Mouse (Mus musculus) midbrain, embryonic 14.5 days (tissue): ENCODE measurements at regions not wholly inside any gene's neighbourhood (a gene's known extent, or its start where the extent isn't known, plus 50 kb on each side); places are given as distances from the start of the nearest gene placed in this dataset.
A peak's percentile ranks its signal among the peaks of the same experiment; 100 is the strongest.

ENCODE experiments used
- ATAC-seq: fragments of 200-750 bp; cut with Nextera tagmentation; 2 replicates; pipeline ENCODE4 v1.8.0; 2017; ENCODE audit warnings: moderate number of reproducible peaks, moderate library complexity; ENCODE audit not compliant: low FRiP score, low TSS enrichment
- DNase-seq: peaks from one replicate; pipeline ENCODE4 v3.0.0-alpha.2; 2015
- H3K27ac ChIP-seq: fragments of 300-500 bp; sonication (generic); replicated peaks from 2 replicates; pipeline ENCODE4 v1.5.1; 2014; ENCODE audit warnings: mild to moderate bottlenecking, low read depth, low read length, moderate library complexity
- H3K27me3 ChIP-seq: fragments of 300-500 bp; sonication (generic); 2 replicates; pipeline ENCODE4 v1.6.1; 2014; ENCODE audit warnings: low read length, control low read depth, mixed read lengths; ENCODE audit not compliant: control insufficient read depth, insufficient read depth
- H3K36me3 ChIP-seq: fragments of 300-500 bp; sonication (generic); 2 replicates; pipeline ENCODE4 v1.6.1; 2014; ENCODE audit warnings: low read length, control low read depth; ENCODE audit not compliant: control insufficient read depth, insufficient read depth
- H3K4me1 ChIP-seq: fragments of 300-500 bp; sonication (generic); 2 replicates; pipeline ENCODE4 v1.6.1; 2014; ENCODE audit warnings: mild to moderate bottlenecking, antibody characterized with exemption, low read length, control low read depth; ENCODE audit not compliant: control insufficient read depth, insufficient read depth
- H3K4me2 ChIP-seq: fragments of 300-500 bp; sonication (generic); 2 replicates; pipeline ENCODE4 v1.6.1; 2014; ENCODE audit warnings: mild to moderate bottlenecking, low read length, moderate library complexity
- H3K4me3 ChIP-seq: fragments of 300-500 bp; sonication (generic); replicated peaks from 2 replicates; pipeline ENCODE4 v1.5.1; 2014; ENCODE audit warnings: low read depth, low read length
- H3K9ac ChIP-seq: fragments of 300-500 bp; sonication (generic); replicated peaks from 2 replicates; pipeline ENCODE4 v1.6.1; 2014; ENCODE audit warnings: mild to moderate bottlenecking, low read length, moderate library complexity
- H3K9me3 ChIP-seq: fragments of 300-500 bp; sonication (generic); 2 replicates; pipeline ENCODE4 v1.6.1; 2016; ENCODE audit warnings: low read length, control low read depth, mixed read lengths; ENCODE audit not compliant: control insufficient read depth
- WGBS: fragments of 180-500 bp; shearing (Covaris S2); extraction: QIAGEN DNeasy Blood & Tissue Kit; methylation state at CpG from one replicate; pipeline ENCODE4 v1.1.7; 2014; 5-methylcytosine and 5-hydroxymethylcytosine counted together

DNA sequence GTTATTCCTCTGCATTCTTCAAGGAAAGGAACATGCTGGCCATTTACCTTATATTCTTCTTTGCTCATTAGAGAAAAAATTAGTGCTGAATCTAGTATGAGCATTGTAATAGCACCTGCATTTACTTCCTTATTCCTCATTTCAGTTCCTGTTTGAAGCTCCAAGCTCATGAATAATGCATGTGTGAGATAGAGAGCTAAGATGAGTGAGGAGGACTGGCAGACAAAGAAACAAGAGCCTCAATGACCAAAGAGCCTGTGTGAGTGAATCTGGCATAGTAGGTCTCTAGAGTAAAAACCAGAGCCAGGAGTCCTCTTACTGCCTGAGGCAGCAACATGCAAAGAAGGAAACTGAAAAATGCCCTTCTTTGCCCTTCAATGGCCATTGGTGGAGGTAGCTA lies 365.4 kb upstream of the Adgrl4 start:
- Histone ChIP-seq H3K36me3 (no peaks in the 10 kb centered on the region), H3K27ac (no peak overlapping the region), H3K9ac (no peak overlapping the region), H3K27me3 (no peaks in the 10 kb centered on the region), H3K4me3 (no peak overlapping the region), H3K4me2 (no peak overlapping the region), H3K9me3 (no peaks in the 10 kb centered on the region), H3K4me1 (no peaks in the 10 kb centered on the region)
- ATAC-seq = peak; percentile 70; the same call in 1 of the 2 replicates
- peak; percentile 60 for DNase-seq

DNA sequence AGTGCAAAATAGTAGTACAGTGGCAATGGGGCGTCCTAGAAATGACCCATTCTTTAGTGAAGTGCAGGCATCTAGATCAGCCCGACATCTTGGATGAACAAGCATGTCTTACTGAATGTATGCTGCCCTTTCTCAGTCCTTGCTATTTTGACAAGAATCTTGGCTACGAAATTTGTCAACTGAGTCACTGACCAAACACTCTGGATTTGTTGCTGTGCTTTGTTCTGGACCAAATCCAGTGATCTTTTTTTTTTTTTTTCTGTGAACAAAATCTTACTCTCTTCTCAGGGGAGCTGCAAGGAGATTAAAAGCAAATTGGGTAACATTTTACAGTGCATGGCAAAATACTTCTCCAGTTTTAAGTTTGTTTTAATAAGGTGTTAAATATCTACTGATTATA lies 320.9 kb upstream of the Adgrl4 start:
- Histone ChIP-seq H3K36me3 (no peaks in the 10 kb centered on the region), H3K27me3 (no peaks in the 10 kb centered on the region), H3K27ac (no peak overlapping the region), H3K4me3 (no peak overlapping the region), H3K9ac (no peak overlapping the region), H3K9me3 (no peaks in the 10 kb centered on the region), H3K4me1 (no peaks in the 10 kb centered on the region), H3K4me2 (no peak overlapping the region)
- ATAC-seq (no peak), DNase-seq (no peak)
- WGBS = 40% methylated on average over 3 of the region's 3 CpGs

DNA sequence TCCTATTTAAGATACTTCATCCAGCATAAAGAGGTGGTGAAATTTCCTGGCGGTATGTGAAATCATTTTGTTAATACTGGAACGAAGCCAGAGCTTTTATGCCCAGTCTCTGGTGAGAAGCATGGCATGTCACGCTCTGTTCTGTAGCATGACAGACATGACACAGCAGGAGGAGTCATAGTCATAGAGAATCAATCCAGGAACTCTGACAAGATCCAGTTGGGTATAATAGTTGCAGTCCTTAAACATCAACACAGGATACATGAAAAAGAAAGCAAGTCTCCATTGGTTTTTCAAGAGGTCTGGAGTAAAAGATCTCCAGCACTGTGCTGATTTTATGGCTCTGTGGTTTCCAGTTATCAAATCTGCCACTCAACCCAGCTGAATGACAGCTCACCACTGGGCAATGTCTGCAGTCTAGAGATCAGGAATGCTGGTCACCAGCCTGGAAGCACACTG lies 320.1 kb upstream of the Adgrl4 start:
- Histone ChIP-seq H3K4me3 (no peak overlapping the region), H3K9ac (no peak overlapping the region), H3K4me1 (no peaks in the 10 kb centered on the region), H3K27ac (no peak overlapping the region), H3K4me2 (no peak overlapping the region), H3K36me3 (no peaks in the 10 kb centered on the region), H3K27me3 (no peaks in the 10 kb centered on the region), H3K9me3 (no peaks in the 10 kb centered on the region)
- ATAC-seq (peak; percentile 63; the same call in 1 of the 2 replicates), DNase-seq (peak; percentile 60)
- WGBS = 14% methylated on average over 3 of the region's 3 CpGs

DNA sequence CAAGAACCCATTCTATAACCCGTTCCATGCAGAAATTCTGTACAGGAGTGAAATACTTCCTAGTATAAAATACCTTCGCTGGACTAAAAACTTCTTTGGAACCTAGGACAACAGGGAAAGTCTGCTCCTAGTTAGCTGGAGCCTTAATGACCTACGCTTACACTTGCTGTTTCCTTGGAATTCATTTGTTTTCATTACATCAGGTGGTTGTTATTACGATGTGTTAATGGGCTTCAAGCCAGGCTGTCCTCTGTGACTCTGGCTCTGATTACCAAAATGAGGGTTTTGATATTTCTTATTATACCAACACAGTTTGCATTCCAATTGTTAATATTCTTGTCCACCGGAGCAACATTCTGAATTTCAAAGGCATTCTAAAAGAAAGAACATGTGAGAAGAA lies 313.6 kb upstream of the Adgrl4 start:
- ATAC-seq = no peak
- no peaks in the 10 kb centered on the region for H3K27me3 ChIP-seq
- H3K4me2 ChIP-seq = no peak overlapping the region
- no peak overlapping the region for H3K4me3 ChIP-seq
- no peak overlapping the region for H3K9ac ChIP-seq
- WGBS = 87% methylated on average over 5 of the region's 5 CpGs
- H3K4me1 ChIP-seq = no peaks in the 10 kb centered on the region
- no peak overlapping the region for H3K27ac ChIP-seq
- no peaks in the 10 kb centered on the region for H3K9me3 ChIP-seq
- DNase-seq = no peak
- no peaks in the 10 kb centered on the region for H3K36me3 ChIP-seq

DNA sequence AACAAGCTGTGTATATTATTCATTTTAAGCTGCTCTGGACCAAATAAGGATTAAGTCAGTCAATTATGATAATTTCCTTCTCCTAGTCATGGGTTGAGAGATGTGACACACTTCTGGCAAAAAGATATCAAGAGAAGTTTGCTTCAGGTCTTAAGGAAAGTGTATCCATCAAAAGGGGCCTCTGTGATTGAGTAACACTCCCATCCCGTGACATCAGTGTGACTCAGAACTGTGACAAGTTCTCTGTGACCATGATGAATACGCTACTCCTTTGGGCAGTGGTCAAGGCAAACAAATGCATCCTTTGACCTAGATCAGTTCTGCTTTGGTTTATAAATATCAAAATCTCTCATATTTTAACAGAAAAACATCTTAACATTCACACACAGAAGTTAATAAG lies 290.8 kb upstream of the Adgrl4 start:
- Histone ChIP-seq H3K36me3 (no peaks in the 10 kb centered on the region), H3K27ac (no peak overlapping the region), H3K27me3 (no peaks in the 10 kb centered on the region), H3K9me3 (no peaks in the 10 kb centered on the region), H3K4me1 (no peaks in the 10 kb centered on the region), H3K9ac (no peak overlapping the region), H3K4me2 (no peak overlapping the region), H3K4me3 (no peak overlapping the region)
- no peak for ATAC-seq
- no peak for DNase-seq
- WGBS = 93% methylated on average over 2 of the region's 2 CpGs

DNA sequence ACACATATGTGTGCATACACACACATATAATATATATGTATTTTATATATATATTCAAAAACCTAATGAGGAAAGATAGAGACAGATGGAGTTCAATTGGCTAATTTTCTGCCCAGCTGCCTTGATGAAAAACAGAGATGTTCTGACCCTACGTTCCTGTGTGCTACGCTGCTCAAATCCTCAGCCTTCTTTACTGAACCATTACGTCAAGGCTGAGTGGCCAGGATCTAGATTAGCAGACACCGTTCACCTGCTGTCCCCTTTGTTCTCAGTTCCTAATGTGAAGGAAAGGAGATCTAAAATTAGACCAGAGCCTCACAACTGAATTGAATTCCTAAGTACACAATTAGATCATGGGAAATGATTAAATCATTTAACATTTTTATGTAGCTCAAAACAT lies 284.3 kb upstream of the Adgrl4 start:
- H3K4me1 ChIP-seq = no peaks in the 10 kb centered on the region
- DNase-seq = peak; percentile 23
- no peaks in the 10 kb centered on the region for H3K9me3 ChIP-seq
- ATAC-seq = no peak
- H3K27me3 ChIP-seq = no peaks in the 10 kb centered on the region
- 10% methylated on average over 4 of the region's 4 CpGs for WGBS
- no peaks in the 10 kb centered on the region for H3K36me3 ChIP-seq
- no peak overlapping the region for H3K27ac ChIP-seq
- no peak overlapping the region for H3K9ac ChIP-seq
- no peak overlapping the region for H3K4me2 ChIP-seq
- H3K4me3 ChIP-seq = no peak overlapping the region

DNA sequence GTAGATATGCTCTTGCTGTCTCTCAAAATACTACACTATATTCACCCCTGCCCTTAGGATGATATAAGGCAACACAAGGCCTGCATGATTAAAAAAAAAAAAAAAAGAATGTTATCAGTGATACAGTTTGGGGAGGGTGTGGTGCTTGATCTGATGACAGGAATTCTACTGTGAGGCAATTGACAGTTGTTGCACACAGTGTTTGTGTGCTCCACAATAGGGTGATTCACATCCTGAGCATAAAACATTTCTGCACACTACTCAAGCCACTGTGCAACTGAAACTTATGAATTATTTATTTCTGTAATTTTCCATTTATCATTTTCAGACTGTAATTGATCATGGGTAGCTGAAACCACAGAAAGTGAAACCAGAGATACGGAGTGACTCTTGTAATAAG lies 277.2 kb upstream of the Adgrl4 start:
- 77% methylated on average over 1 of the region's 1 CpGs for WGBS
- DNase-seq (no peak), ATAC-seq (no peak)
- Histone ChIP-seq H3K36me3 (no peaks in the 10 kb centered on the region), H3K27me3 (no peaks in the 10 kb centered on the region), H3K9ac (no peak overlapping the region), H3K9me3 (no peaks in the 10 kb centered on the region), H3K4me1 (no peaks in the 10 kb centered on the region), H3K4me2 (no peak overlapping the region), H3K27ac (no peak overlapping the region), H3K4me3 (no peak overlapping the region)

DNA sequence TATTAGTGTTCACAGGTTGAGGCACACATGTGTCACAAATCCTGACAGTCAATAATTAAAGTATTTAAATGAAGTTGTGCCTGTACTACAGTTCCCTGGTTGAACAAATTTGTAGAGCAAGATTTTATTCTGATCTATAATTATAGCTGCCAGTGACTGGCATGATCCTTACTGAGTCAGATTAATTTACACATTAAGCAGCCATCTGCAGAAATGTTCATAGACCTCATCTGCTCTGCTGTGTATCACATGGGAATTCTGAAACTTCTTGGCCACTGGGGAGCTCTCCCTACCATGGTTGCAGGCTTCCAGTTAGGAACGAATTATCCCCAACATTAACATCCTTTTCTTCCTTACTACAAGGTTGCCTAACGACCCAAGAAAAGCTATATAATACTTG lies 255.6 kb upstream of the Adgrl4 start:
- Histone ChIP-seq H3K4me1 (no peaks in the 10 kb centered on the region), H3K27me3 (no peaks in the 10 kb centered on the region), H3K9me3 (no peaks in the 10 kb centered on the region), H3K36me3 (no peaks in the 10 kb centered on the region), H3K9ac (no peak overlapping the region), H3K4me2 (no peak overlapping the region), H3K27ac (no peak overlapping the region), H3K4me3 (no peak overlapping the region)
- 58% methylated on average over 2 of the region's 2 CpGs for WGBS
- DNase-seq = no peak
- ATAC-seq = no peak

DNA sequence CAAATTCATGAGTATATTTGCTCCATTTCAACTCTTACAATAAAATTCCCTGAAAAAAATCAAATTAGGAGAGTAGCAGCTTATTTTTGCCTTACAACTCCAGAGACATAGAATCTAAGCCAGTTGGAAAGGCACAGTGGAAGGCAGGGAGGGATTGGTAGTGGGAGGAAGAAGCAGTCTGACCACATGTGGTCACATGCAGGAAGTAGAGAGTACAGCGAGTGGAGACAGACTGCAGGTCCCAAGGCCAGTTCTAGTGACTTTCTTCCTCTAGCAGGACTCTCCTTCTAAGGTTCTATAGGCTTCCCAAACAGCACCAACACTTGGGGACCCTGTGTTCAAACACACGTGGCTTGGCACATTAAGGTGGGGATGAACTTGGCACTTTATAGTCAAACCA lies 245.6 kb upstream of the Adgrl4 start:
- Histone ChIP-seq H3K27ac (no peak overlapping the region), H3K9ac (no peak overlapping the region), H3K4me3 (no peak overlapping the region), H3K9me3 (no peaks in the 10 kb centered on the region), H3K4me2 (no peak overlapping the region), H3K4me1 (no peaks in the 10 kb centered on the region), H3K27me3 (no peaks in the 10 kb centered on the region), H3K36me3 (no peaks in the 10 kb centered on the region)
- WGBS = 84% methylated on average over 2 of the region's 2 CpGs
- ATAC-seq (no peak), DNase-seq (no peak)
